20 mouse cellular contexts compared by ENCODE assay signal in the genomic region with DNA sequence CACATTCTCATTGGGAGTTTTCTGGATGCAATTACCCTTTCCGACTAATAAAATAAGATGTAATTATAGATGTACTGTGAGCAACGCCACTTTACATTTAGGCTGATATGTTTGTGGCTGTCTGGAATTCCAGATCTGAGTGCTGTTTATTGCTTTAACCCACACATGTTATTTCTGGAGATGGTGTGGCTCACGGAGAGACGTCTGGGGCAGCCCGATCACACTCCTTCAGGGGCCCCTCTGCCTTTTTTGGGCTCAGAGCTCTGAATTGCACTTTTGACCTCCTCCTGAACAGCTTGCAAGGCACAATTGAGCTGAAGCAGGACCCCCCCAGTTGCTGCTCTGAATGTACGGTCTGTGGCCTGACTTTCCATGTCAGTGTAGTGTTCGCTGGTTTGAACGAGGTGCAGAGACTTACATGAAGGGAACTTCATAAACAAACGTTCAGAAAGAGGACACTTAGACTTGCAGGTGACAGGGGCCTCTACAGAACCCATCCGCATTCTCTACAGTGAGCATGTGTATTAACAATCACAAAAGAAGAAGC. TPM values are rescaled to one million over a fixed set of nuclear protein-coding genes. Genes with fewer than 3 reads are reported as not detected.
DNase-seq lines count a peak whose midpoint lies in the region; ATAC-seq lines count a peak whose summit lies in the region.
"Had no signal": no experiment of that assay in that cellular context is flagged by ENCODE, and none has a peak within 500 bp of the region (broad histone marks: within the 10 kb centered on the region; RNA-seq: fewer than 3 reads in every experiment).

No protein-coding gene starts in this region.

- no peak overlapping the region for H3K9ac ChIP-seq in intestine, embryonic 14.5 days (ENCODE audit: low read length)
- no peak overlapping the region for H3K9ac ChIP-seq in intestine, embryonic 16.5 days (ENCODE audit: low read depth, low read length)
- H3K9ac ChIP-seq: liver, embryonic 12.5 days; neural tube, embryonic 13.5 days had no signal

- no peaks in the 10 kb centered on the region for H3K9me3 ChIP-seq in intestine, embryonic 14.5 days (ENCODE audit: control insufficient read depth, low read length)
- no peaks in the 10 kb centered on the region for H3K9me3 ChIP-seq in intestine, embryonic 16.5 days (ENCODE audit: control insufficient read depth, low read length)
- H3K9me3 ChIP-seq: liver, embryonic 12.5 days; neural tube, embryonic 13.5 days had no signal

- no peak overlapping the region for H3K4me2 ChIP-seq in intestine, embryonic 14.5 days (ENCODE audit: low read length)
- H3K4me2 ChIP-seq in intestine, embryonic 16.5 days (ENCODE audit: low read depth, low read length) = no peak overlapping the region
- H3K4me2 ChIP-seq: liver, embryonic 12.5 days; neural tube, embryonic 13.5 days had no signal

- no peak for ATAC-seq in intestine, embryonic 14.5 days (replicated peaks; ENCODE audit: low FRiP score, low TSS enrichment, low read depth)
- no peak for ATAC-seq in intestine, embryonic 16.5 days
- ATAC-seq: forebrain, embryonic 16.5 days; liver, embryonic 12.5 days had no signal

- H3K27ac ChIP-seq in intestine, embryonic 14.5 days (ENCODE audit: low read depth) = no peak overlapping the region
- H3K27ac ChIP-seq in intestine, embryonic 16.5 days (ENCODE audit: low read length) = no peak overlapping the region
- H3K27ac ChIP-seq: liver, embryonic 12.5 days; neural tube, embryonic 13.5 days had no signal

- no peak overlapping the region for H3K4me3 ChIP-seq in intestine, embryonic 14.5 days (ENCODE audit: low read depth, low read length)
- H3K4me3 ChIP-seq in intestine, embryonic 16.5 days (ENCODE audit: low read length) = no peak overlapping the region
- H3K4me3 ChIP-seq: erythroblast, embryonic 14.5 days; liver, embryonic 12.5 days; neural tube, embryonic 13.5 days had no signal

- no peaks in the 10 kb centered on the region for H3K27me3 ChIP-seq in intestine, embryonic 14.5 days (replicated peaks; ENCODE audit: control insufficient read depth, insufficient read depth, low read length)
- no peaks in the 10 kb centered on the region for H3K27me3 ChIP-seq in intestine, embryonic 16.5 days (replicated peaks; ENCODE audit: control insufficient read depth, insufficient read depth, low read length)
- H3K27me3 ChIP-seq: liver, embryonic 12.5 days; neural tube, embryonic 13.5 days had no signal

- 21% methylated on average over 10 of the region's 10 CpGs for WGBS in intestine, embryonic 14.5 days
- 40% methylated on average over 10 of the region's 10 CpGs for WGBS in intestine, embryonic 16.5 days

- H3K4me1 ChIP-seq in intestine, embryonic 14.5 days (replicated peaks; ENCODE audit: control insufficient read depth, insufficient read depth, low read length) = peaks cover 12% of the 10 kb centered on the region; the same call in 1 of the 2 replicates
- peaks cover 9% of the 10 kb centered on the region for H3K4me1 ChIP-seq in intestine, embryonic 16.5 days (ENCODE audit: control insufficient read depth, insufficient read depth, low read length)

- DNase-seq in embryo, embryonic 11 days = peak; percentile 49
- no peak for DNase-seq in embryo, embryonic 9.5 days (ENCODE audit: extremely low spot score)
- peak; percentile 53 for DNase-seq in intestine, embryonic 14.5 days (ENCODE audit: low spot score)
- DNase-seq in testis, postnatal 10 days (ENCODE audit: low spot score) = peak; percentile 2
- no peak for DNase-seq in testis, postnatal 14 days (ENCODE audit: low spot score)
- DNase-seq in yolk sac, embryonic 10.5 days (ENCODE audit: low spot score) = peak; percentile 9
- no peak for DNase-seq in layer of hippocampus, postnatal 14 days (ENCODE audit: low spot score in 2 of 2)
- DNase-seq: cerebellum, adult 11 months; cerebellum, postnatal 36 days; kidney, adult 9 months; kidney, postnatal 36 days; layer of hippocampus, adult 9-11 months had no signal

- H3K36me3 ChIP-seq in intestine, embryonic 14.5 days (ENCODE audit: control insufficient read depth, insufficient read depth, low read length) = no peaks in the 10 kb centered on the region
- H3K36me3 ChIP-seq in intestine, embryonic 16.5 days (ENCODE audit: control insufficient read depth, insufficient read depth, low read length) = no peaks in the 10 kb centered on the region
- H3K36me3 ChIP-seq: liver, embryonic 12.5 days; neural tube, embryonic 13.5 days had no signal

RNA-seq across cellular contexts. Expression of gene Sfrp2, which starts 55.1 kb away (rescaled TPM):
- polyA plus RNA-seq in intestine, embryonic 14.5 days (2014; fragmentation: Nextera tagmentation; extraction: Ambion mirVana) = 102 and 108 TPM in 2 replicates
- polyA plus RNA-seq in intestine, embryonic 16.5 days (2015; fragmentation: Nextera tagmentation; extraction: Ambion mirVana) = 56.2 and 58.9 TPM in 2 replicates
- total RNA-seq in layer of hippocampus, postnatal 14 days (2021) = 1 to 10 TPM; 4.7 to 5.0 TPM
- total RNA-seq: hematopoietic stem cell, adult 5-6 weeks; megakaryocyte-erythroid progenitor cell, adult 5-6 weeks; MEL had no signal
- polyA plus RNA-seq: erythroblast, embryonic 14.5 days had no signal

Comparison
In these comparisons a context has a peak if more than half of its experiments do, and no peak if none do; other contexts are left out.
1. DNase-seq: peak in embryo, embryonic 11 days (single experiment), intestine, embryonic 14.5 days (single experiment), testis, postnatal 10 days (single experiment) and yolk sac, embryonic 10.5 days (single experiment); none in embryo, embryonic 9.5 days (single experiment), testis, postnatal 14 days (single experiment) and layer of hippocampus, postnatal 14 days (0 of 2).